Mouse (Mus musculus): ENCODE results near the gene Sh3gl2.

GRCm38 (mm10) chr4:85672290-85672689, 467.4 kb downstream of the Sh3gl2 start:
- TF ChIP-seq CTCF (IDR thresholded peaks at IDR 0.05; ENCODE audit: control insufficient read depth, insufficient read depth, low read length) (no peak), POLR2A (IDR thresholded peaks at IDR 0.05; ENCODE audit: borderline replicate concordance, control insufficient read depth, low read depth, low read length) (no peak)

Data from bone marrow, adult 2 months (tissue).